Mouse (Mus musculus): ENCODE measurements at regions not wholly inside any gene's neighbourhood (a gene's known extent, or its start where the extent isn't known, plus 50 kb on each side); places are given as distances from the start of the nearest gene placed in this dataset.

DNA sequence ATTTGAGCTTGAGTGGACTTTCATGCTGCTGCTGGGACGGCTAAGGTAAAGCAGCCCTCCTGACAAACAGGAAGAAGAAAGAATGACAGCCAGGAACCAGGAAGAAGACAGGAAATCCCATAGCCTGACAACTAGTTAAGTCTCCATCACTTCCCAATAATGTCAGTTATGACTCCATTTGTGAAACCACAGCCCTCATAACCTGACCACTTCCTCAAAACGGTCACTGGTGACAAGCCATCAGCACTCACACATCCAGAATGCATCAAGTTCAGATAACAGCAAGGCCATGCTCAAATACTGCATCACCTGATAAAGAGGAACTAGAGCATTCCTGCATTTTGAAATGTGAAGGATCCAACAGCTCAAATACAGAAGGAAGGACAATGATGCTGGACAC is 288.3 kb downstream of the Zfp706 start:
- no peak for DNase-seq

DNA sequence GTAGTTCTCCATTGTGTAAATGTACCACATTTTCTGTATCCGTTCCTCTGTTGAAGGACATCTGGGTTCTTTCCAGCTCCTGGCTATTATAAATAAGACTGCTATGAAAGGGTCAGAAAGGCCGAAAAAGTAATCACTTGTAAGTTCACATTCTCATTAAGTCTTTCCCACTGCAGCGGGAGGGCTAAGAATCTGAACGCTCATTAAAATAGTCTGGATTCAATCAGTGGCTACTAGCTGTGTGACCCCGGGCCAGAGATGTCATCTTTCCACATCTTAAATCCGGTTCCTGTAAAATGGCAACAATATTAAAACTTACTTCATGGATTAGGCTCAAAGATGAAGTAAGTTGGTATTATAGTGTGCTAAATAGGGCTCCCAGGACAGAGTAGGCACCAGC is 289.7 kb downstream of the Zfp706 start:
- no peak for DNase-seq

DNA sequence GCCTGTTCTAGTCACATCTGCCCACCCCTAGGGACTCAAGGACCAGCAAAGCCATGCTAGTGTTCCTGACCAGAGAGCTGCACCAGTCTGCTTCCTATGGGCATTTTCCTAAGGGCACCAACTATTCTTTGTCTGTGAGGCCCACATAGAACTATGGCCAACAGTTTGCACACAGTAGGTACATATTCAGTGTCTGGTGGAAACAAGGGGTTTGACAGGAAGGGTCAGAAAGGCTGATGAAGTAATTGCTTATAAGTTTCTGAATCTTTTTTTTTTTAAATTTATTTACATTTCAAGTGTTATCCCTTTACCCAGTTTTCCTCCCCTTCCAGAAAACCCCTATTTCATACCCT is 290.9 kb downstream of the Zfp706 start:
- no peak for DNase-seq

DNA sequence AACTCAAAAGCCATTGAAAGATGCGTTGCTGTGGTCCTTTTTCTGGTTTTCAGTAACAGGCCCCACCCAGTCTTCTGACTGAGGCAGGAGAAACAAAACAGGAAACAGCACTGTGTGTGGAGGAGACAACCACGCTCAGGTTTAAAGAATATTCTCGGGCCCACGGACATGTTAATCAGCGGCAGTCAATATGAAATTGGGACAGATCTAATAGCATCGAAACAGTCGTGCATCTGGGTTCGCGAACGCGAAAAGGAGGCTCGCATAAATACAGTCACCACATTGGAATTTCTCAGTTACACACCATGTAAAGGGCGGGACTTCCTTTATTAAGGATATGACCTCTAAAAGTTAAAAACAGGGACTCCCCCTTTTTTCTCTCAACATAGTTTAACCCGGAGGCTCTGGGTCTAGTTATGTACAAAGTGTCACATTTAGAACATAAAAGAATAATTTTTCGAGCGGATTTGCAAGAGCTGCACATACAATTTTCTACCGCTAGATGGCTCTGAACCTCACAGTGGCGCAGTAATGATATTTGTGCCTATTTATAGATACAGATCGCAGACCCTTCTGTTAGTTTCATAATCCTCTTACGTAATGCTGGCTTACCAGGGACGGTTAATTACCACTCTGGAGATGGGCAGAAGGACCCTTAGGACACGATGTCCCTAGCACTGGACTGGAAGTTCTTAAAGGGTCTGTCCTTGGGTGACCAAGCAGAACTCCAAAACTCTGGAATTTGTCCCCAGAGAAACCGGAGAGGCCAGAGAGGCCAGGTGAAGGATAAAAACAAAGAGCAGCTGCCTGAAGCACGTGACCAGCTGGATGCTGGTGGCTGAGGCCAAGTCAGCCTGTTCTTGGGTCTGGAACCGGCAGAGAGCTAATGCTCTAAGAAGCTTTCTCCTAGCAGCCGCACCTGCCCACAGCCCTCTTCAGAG is 291.6 kb downstream of the Zfp706 start:
- DNase-seq = peak; percentile 89

DNA sequence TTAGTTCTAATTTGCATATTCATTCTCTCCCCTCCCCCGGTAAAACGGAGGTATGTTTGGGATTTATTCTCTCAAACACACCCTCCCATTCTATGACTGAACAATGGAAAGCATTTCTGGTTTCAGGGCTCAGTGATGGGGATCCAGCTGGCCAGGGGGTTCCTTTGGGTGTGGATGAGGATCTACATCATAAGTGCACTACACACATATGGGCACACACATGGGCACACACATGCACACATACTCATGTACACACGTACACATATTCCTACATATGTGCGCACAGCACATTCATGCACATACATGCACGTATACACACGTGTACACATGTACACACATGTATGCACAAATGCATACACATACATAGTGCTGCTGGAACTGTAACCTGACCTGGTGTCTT is 292.4 kb downstream of the Zfp706 start:
- no peak for DNase-seq

DNA sequence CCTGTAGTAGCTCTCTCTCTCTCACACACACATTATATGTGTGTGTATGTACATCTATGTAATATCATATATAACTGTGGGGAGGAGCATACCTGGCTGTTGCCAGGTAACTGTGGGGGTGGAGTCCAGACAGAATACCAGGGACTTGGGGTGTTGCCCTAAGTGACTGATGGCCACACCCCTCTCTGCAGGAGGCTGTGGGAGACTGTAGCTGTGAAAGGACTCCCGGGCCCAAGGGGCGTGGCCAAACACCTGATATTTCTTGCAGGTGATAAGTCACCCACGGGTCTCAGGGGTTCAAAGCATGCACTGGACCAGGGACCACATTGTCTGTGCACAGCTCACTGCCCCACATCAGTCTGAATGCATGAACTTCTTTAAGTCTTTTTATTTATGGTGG is 297.8 kb downstream of the Zfp706 start:
- no peak for DNase-seq

DNA sequence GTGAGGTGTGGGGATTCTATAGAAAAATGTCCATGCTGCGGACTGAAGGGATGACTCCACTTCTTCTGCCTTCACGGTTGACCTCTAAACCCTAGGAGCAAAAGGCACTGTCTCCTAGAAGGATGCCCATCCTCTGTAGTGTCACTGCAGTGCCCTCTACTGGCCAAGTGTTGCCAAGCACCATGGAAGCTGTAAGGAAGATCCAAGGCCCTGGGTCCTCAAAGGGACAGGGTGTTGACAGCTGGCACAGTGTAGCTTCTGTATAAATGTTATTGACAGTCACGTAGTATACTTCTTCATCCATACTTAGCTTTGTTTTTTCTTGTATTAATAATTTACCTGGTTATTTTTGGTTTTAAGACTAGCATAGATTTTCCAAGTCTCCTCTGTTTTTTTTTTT is 299.1 kb downstream of the Zfp706 start:
- peak; percentile 80 for DNase-seq

DNA sequence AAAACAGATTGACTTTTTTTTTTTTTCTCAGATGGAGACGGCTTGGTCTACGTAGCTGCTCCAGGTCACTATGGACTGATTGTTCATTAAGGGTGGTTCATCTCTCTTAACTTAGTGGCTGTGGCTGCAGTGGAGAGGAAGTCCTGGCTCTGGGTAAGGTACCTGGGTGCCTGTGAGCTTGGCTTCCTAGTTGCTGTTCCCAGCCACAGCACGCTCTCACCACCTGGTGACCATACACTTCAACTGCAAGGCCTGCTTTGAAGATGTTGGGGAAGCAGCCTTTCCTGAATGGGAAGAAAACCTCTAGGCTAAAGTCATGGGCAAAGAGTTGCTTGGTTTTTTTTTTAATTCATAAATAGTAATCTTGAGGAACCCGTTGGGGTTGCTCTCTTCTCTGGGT is 301.6 kb downstream of the Zfp706 start:
- DNase-seq = no peak

DNA sequence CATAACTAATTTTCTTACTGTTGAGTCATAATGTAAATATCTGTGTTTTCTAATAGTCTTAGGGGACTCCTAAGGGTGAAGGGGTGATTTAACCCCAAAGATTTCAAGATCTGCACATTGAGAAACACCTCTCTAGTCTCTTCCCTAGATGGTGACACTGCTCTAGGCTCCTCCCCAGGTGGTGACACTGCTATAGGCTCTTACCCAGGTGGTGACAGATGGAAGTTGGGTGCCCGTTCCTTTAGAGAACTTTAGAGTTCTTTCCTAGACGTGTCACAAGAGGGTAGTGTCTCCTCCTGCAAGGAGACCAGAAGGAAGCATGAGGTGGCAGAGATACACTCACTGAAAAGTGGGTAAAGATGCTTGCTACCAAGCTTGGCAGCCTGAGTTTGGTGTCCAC is 302.2 kb downstream of the Zfp706 start:
- DNase-seq = no peak

DNA sequence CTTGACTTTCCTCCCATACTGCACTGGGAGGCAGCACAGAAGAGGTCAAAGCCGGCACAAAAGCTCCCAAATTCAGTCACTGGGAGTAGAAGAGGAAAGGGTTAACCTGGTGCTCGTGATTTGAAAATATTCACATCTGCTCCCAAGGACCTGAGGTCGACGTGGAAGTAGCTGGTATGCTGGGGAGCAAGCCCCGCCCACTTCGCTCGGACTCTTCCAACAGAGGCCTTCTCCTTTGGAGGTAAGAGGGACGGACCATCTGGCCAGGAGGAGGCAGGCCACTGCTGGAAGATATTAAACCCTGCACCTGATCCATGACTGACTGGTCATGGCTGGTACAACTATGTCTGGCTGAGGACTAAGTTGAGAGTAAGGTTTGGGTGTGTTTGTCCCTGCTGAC is 305.7 kb downstream of the Zfp706 start:
- DNase-seq = no peak

DNA sequence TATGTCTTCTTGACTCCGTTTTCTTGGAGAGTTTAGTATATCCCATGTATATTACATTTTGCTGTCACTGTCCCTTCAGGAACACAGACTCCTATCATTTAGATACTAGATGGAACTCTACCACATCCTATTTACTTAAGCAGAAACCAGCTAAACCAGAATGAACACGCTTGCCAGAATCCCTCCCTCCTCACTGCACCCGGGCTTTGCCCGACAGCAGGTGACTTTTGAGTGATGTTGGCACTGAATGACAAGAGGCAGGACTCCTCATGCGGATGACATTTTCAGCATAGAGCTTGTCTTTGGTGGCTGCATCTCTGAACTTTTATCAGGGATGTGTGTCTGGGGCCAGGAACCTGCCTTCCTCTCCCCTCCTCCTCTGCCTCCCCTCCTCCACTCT is 307.4 kb downstream of the Zfp706 start:
- DNase-seq = no peak

DNA sequence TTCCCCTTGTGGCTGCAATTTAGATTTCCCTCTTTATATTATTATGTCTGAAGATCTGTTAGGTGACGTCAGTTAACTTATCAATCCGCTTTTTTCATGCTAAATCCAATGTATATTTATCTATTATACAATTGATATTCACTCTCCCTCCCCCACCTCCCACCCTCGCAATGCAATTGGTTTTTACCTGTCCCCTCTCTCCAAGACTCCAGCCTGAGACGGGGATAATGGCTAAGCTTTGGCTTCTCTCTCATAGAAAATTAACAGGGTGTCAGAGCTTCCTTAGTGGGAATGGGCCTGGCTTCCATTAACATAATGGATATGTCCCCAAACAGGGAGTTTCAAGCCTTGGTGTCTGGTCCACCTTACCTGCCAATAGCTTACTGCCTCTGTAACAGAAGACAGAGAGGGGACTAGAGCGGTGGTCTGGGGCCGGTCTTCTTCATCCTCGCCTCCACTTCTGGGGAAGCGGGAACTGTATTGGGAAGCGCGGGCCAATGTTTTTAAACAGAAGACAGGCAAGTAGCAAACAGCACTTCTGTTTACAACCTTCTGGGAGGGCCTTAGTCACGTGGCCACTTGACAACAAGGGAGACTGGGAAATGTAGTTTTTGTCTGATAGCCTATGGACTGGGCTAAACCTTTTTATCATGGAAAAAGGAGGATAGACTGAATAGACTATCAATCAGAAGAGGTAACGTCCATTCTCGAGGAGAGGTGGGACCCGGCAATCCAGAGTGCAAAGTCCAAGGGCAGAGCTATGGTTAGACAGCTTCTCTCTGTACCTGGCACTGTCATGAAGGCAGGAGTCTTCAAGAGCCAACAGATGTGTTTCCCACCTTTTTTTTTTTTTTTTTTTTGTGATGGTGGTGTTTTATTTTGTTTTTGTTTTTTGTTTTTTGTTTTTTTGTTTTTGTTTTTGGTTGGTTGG is 312.1 kb downstream of the Zfp706 start:
- peak; percentile 46 for DNase-seq

DNA sequence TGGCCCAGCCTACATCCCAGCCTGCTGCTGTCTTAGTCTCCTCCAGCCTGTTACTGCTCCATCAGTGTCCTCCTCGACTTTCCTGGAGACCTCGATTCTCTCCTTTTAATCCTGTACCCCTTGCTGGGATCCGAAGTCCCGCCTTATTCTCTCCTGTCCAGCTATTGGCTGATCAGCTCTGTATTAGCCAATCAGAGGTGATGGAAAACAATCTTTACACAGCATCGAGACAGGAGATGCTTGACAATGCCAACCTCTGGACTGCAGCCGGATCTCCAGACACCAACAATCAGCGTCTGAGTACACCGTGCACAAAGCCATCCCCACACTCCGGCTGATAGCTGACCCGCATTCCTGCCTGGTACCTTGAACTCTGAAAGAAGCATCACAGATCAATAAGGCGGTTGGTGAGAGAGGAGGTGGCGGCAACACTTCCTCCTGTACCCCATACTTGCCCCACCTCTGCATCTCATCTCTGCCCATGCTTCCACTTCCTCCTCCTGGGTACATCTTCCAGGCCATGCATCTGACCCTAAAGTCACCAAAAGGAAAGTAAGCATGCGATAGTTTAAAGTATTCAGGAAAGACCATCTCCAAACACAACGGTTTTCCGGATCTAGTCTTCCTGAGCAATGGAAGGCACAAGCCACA is 316.4 kb downstream of the Zfp706 start:
- DNase-seq = no peak

DNA sequence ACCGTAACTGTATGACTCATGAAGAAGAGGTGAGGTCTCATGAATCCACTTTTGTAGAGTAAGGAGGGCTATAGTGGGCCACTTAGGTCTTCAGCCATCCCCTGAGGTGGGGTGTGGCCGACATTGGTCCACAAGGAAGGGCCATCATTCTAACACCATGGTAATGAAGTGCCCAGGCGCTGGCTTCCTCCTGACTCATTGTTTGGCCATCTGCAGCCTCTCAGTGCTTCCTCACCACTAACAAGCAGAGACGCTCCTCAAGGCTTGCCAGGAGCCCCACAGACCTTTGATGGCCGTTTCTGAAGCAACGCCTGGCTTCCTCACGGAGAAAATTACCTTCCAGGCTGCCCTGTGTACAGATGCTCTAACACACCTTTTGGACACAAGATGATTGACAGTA is 317.7 kb downstream of the Zfp706 start:
- no peak for DNase-seq

DNA sequence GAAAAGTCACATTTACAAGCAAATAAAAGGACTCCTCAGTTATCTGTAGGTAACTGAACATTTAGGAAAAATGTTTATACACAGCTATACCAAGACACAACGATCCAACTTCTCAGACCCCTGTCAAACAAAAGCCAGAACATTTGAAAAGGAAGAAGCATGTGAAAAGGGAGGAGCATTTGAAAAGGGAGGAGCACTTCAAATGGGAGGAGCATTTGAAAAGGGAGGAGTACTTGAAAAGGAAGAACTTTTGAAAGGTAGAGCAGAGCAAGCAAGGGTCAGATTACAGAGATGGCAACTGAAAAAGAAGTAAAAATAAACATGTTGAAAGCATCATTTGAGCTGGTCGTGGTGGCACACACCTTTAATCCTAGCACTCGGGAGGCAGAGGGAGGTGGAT is 318.3 kb downstream of the Zfp706 start:
- DNase-seq = no peak

DNA sequence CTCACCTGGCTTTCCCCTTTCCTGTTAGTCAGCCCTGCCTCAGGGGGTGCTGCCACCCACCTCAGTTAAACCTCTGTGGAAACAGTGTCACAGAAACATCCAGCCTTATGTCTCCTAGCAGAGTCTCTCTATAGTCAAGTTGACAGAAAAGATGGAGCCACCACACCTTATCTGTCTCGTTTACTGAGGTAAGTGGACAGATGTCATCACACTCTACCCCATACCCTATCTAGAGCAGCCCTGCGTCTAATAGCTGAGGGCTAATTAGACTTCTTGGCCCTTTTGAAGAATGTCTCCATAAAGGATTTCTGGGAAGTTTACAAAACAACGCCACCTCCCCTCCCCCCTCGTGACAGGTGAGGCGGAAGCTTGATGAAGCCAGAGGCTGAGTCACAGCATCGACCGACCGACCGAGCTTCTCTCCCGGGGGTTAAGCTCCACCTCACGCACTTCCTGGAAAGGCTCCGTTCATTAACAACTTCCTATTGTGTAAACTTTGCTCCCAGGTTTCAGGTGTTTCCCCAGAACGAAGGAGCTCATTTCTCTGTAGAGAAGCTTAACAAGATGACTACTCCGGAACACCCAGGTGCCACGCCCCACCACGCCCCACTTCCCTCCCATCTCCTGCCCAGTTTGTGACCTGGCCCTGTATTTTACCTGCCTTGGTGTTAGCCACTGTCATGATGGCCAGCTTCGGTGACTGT is 319.4 kb downstream of the Zfp706 start:
- DNase-seq = no peak

DNA sequence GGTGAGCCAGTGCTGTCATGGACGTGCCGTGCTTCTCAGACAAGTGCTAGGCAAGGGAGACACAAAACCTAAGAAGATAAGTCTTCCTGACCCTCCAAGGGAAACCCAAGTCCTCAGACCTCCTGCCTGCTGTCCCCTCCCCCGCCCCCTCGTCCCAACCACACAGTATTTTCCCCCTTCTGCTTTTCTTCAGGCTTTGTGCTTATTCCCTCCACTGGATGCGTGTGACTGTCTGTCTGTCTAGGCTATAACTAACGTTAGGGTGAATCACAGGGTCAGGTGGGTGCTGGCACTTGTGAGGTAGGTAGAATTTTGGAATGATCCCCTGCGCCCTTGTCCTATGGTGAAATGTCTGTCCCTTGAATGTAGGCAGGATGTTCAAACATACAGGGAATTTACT is 322.9 kb downstream of the Zfp706 start:
- DNase-seq = no peak

DNA sequence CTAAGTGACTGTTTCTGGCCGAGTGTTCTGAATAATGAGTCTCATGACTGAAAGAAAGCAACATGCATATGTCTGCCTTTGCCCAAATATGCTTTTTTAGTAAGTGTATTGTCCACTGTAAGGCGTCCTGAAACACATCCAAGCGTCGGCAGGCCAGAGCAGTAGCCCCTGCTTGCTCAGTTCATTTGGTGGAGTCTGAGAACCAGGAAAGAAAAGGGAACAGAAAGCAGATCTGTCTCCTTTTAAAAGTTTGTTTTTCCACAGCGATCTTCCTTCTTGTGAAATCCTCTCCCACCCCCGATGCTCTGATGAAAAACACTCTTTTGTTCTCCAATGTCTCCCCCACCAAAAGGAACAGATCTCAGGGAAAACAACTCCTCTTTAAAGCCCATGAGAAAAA is 324.7 kb downstream of the Zfp706 start:
- DNase-seq = no peak

DNA sequence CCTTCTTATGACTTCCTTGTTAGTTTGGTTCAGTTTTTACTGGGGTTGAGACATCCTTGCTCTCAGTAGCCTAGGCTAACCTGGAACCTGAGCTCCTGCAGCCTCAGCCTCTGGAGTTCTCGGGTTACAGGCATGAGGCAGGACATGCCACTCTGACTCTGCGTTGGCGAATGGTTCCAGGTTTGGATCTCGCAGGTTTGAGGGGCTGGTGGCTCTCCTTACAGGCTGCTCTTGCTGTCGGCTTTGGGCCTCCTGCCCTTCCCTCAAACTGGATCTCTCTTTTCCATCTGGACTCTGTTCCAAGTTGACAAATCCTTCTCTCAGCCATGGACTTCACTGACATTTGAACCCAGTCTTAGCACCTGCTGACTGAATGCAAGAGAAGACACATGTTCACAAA is 325.4 kb downstream of the Zfp706 start:
- no peak for DNase-seq

DNA sequence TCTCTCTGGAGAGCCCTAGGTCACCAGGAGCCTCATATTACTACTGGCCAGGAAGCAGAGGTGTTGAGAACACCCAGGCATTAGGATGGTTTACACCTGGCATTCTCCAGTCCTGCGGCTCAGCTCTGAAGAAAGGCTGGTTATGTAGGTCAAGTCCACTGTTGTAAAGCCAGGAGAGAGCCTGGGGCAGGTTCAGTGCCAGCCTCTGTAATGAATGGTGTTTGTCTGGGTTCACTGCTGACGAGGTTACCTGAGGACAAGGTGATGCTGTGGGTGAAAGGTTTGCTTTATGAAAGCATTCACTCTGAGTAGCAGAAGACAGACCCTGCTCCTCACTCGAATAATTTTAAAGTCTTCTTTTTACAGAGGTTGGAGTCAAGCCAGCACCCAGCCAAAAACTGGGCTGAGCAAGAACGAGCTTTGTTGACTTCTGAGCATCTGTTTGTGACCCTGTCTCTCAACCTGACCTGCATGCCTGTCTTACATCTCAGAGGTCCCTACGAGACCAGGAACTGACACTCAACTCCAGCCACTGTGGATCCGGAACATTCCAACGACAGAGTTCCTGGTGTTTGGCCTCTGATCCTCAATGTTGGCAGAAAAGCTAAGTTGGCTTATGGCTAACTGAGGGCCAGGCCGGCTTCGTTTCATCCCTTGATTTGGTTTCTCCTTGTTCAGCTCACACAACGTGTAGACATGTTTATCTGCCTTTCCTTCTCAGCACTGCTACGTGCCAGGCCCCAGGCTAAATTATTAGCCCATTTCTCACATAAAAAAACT is 327.0 kb downstream of the Zfp706 start:
- DNase-seq = no peak

DNA sequence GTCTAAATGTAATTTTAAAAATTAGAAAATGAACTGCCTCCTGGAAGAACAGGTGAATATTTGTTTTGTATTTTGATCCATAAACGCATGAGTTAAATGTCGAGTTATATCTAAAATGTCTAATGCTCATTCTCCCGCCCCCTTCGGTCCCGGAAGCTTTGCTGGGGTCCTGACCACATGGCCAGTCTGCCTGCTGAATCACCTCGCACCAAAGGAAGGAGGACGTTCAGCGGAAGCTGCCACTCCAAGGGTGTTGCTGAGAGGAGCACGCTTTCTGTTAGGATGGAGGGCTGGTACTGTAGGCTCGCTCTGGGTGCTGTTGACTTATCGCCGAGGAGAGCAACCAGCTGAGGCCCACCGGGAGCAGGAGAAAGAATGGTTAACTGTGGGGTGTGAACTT is 328.0 kb downstream of the Zfp706 start:
- no peak for DNase-seq

DNA sequence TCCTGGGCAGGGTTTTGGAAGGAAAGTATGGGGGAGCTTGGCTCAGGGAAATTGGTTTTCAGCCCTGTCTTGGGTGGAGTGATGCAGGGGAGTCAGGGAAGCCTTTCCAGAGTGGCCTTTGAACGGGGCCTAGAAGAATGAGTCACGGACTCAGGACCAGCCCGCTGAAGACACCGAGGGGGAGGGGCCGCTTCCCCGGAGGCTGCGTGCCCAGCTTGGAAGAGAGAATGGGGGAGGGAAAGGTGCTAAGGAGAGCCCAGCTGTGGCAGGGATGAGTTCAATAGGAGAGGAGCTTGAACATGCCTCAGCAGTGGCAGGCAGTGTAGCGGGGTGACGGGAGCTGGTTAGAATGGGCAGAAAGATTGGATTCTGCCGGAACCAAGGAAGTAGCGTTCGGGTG is 337.8 kb downstream of the Zfp706 start:
- DNase-seq = no peak

All from cerebellum, adult 8-10 months (tissue).